Mouse (Mus musculus): ENCODE results near the gene Gprc5a.

- TF ChIP-seq CTCF (IDR thresholded peaks at IDR 0.05; ENCODE audit: control insufficient read depth, insufficient read depth, low read length): no peak
- no peak for TF ChIP-seq POLR2A (IDR thresholded peaks at IDR 0.05; ENCODE audit: borderline replicate concordance, control insufficient read depth, low read depth, low read length)
Observed at GRCm38 (mm10) chr6:135133086-135133485, 67.6 kb downstream of the Gprc5a start.
